Mouse (Mus musculus): ENCODE measurements around the gene Skap2.

- no peak for TF ChIP-seq CTCF (IDR thresholded peaks at IDR 0.05; ENCODE audit: extremely low read depth, insufficient read depth, insufficient read length, insufficient replicate concordance)
- TF ChIP-seq POLR2A (IDR thresholded peaks at IDR 0.05; ENCODE audit: low read depth, low read length) = no peak
Measured at GRCm38 (mm10) chr6:52050062-52050461, 37.7 kb upstream of the Skap2 start.
